In the genomic region with DNA sequence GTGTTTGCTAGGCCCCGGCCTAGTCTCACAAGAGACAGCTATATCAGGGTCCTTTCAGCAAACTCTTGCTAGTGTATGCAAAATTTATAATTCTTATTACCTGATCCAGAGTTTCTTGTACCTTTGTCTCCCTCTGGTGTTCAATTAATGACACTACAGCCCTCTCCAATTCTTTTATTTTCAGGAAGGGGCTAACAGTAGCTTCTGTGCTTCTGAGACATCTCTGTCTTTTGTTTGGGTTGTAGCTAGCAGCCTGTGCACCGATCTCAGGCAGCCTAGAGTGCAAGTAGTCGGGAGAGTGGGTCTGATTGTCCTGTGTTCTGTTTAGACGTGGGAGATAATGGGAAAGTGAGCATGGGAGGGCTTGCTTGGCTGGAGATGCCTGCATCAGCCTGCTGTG, we compare ENCODE assay signal across 8 mouse cellular contexts. TPM values are rescaled to one million over a fixed set of nuclear protein-coding genes. Genes with fewer than 3 reads are reported as not detected.
DNase-seq lines count a peak whose midpoint lies in the region; ATAC-seq lines count a peak whose summit lies in the region.

No protein-coding gene starts in this region.

- peak; percentile 65 for ATAC-seq in activated CD4-positive, CD25-positive, alpha-beta regulatory T cell, adult 4 months
- peak; percentile 85 for ATAC-seq in megakaryocyte progenitor cell, adult 5-6 weeks (replicated peaks; ENCODE audit: poor library complexity)

- peak; percentile 13 to 49 for DNase-seq in cerebellum, postnatal 10 days
- no peak for DNase-seq in cerebellum, adult 9-11 months
- DNase-seq in left cerebral cortex, postnatal 25 days (ENCODE audit: low spot score in 2 of 2): peak; percentile 16 to 51
- DNase-seq in left cerebral cortex, adult 8-10 months (ENCODE audit: low spot score in 2 of 2): no peak
- DNase-seq in adrenal gland, postnatal 25 days: no peak
- no peak for DNase-seq in adrenal gland, adult 8-10 months

- intact Hi-C loops in left cerebral cortex, postnatal 25 days (cut with DNase I): no loop called here

RNA-seq across cellular contexts. Expression of gene Zfp950, which starts 42.9 kb away (rescaled TPM):
- total RNA-seq in left cerebral cortex, postnatal 25 days (2021): 10 to 100 TPM; 48.7 to 49.1 TPM
- 10 to 100 TPM; 44.1 to 47.5 (median 45.9) TPM for total RNA-seq in left cerebral cortex, adult 8-10 months (2022)
- polyA plus RNA-seq in activated CD4-positive, CD25-positive, alpha-beta regulatory T cell, adult 4 months (2017; shearing (Covaris generic)): 10 to 100 TPM; 40.6 to 44.0 TPM
- total RNA-seq in megakaryocyte progenitor cell, adult 5-6 weeks (2015): 45.7 and 47.3 TPM in 2 replicates
- 31.7 and 57.1 TPM in 2 replicates for total RNA-seq in megakaryocyte progenitor cell, adult 5-6 weeks (2017)
- total RNA-seq in adrenal gland, postnatal 25 days (2021): 42.2 and 50.5 TPM in 2 replicates
- total RNA-seq in adrenal gland, adult 8-10 months (2022): 100 to 1,000 TPM in 1 of 4 experiments, 10 to 100 TPM in 3; 52.7 to 114 (median 73.4) TPM

Comparison
In these comparisons a context has a peak if more than half of its experiments do, and no peak if none do; other contexts are left out.
1. DNase-seq: peak in cerebellum, postnatal 10 days (2 of 2) and left cerebral cortex, postnatal 25 days (2 of 2); none in cerebellum, adult 9-11 months (single experiment), left cerebral cortex, adult 8-10 months (0 of 2), adrenal gland, postnatal 25 days (single experiment) and adrenal gland, adult 8-10 months (single experiment).